Mouse (Mus musculus): ENCODE data around the gene Mcam. TPM values are rescaled to one million over a fixed set of nuclear protein-coding genes. Genes with fewer than 3 reads are reported as not detected.
"Not testable (repeated sequence)": the region's sequence is repeated elsewhere in the genome, so short reads cannot be mapped to it uniquely, and the experiment has no call there.

Gene Mcam
- polyA plus RNA-seq, 1 experiment from 2014 or later: 18.1 TPM

GRCm38 (mm10) chr9:44109360-44110095 lies 24.7 kb upstream of the Mcam start:
- Histone ChIP-seq H3K9ac (replicated peaks) (peak overlapping the region; percentile 44), H3K9me3 (no peaks in the 10 kb centered on the region), H3K4me1 (replicated peaks) (peaks cover 53% of the 10 kb centered on the region), H3K4me2 (peak overlapping the region; percentile 54), H3K27ac (peak overlapping the region; percentile 41; the same call in 1 of the 2 replicates), H3K4me3 (replicated peaks) (peak overlapping the region; percentile 24), H3K36me3 (peaks cover 48% of the 10 kb centered on the region), H3K27me3 (no peaks in the 10 kb centered on the region; the same call in 1 of the 2 replicates)
- ATAC-seq (ENCODE audit: insufficient number of reproducible peaks, insufficient read depth, low FRiP score, low TSS enrichment, low read depth): no peak
- 17% methylated on average over 9 of the region's 9 CpGs for WGBS

DNA sequence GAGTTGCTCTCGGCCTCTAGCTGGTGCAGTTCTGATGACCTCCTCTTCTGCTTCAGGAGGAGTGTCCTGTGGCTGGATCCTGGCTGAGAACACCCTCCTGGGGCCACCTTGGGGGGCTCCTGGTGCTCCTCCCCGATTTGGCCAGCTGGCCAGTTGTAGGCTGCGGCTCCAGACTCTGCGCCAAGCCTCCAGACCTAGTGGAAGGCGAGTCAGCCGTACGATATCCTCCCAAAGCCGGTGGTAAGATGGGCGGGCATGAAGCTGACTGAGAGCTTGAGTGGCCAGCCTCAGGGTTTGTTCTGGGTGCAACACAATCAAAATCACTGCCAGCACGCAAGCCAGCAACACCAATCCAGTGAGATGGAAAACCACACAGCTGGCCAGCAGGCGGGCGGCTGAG lies 22.4 kb upstream of the Mcam start:
- H3K36me3 ChIP-seq: peaks cover 27% of the 10 kb centered on the region
- not testable (repeated sequence) for H3K9me3 ChIP-seq; H3K27me3 ChIP-seq; H3K9ac ChIP-seq (replicated peaks); ATAC-seq (ENCODE audit: insufficient number of reproducible peaks, insufficient read depth, low FRiP score, low TSS enrichment, low read depth); H3K27ac ChIP-seq
- H3K4me3 ChIP-seq (replicated peaks): peak overlapping the region; percentile 82
- H3K4me2 ChIP-seq: peak overlapping the region; percentile 65
- peaks cover 47% of the 10 kb centered on the region for H3K4me1 ChIP-seq (replicated peaks)
- 71% methylated on average over 10 of the region's 12 CpGs for WGBS

GRCm38 (mm10) chr9:44113105-44113789 lies 21.0 kb upstream of the Mcam start, which contains the start of the genes Gm49380 and Rnf26:
Gm49380 (minus strand) TSS chr9:44113500.
Rnf26 (minus strand) TSS chr9:44113517.
- H3K4me3 ChIP-seq (replicated peaks): peak within 1 kb of the TSS; percentile 82
- peaks cover 34% of the 10 kb centered on the region for H3K4me1 ChIP-seq (replicated peaks)
- H3K27me3 ChIP-seq: no peaks in the 10 kb centered on the region
- no peaks in the 10 kb centered on the region for H3K9me3 ChIP-seq
- peak; percentile 92 for ATAC-seq (ENCODE audit: insufficient number of reproducible peaks, insufficient read depth, low FRiP score, low TSS enrichment, low read depth)
- H3K4me2 ChIP-seq: peak within 1 kb of the TSS; percentile 65
- WGBS: under 1% methylated on average over 51 of the region's 51 CpGs
- H3K27ac ChIP-seq: peak within 1 kb of the TSS; percentile 75
- peak within 1 kb of the TSS; percentile 88 for H3K9ac ChIP-seq (replicated peaks)
- peaks cover 14% of the 10 kb centered on the region for H3K36me3 ChIP-seq

GRCm38 (mm10) chr9:44114453-44114852 lies 19.8 kb upstream of the Mcam start:
- H3K4me1 ChIP-seq (replicated peaks): peaks cover 21% of the 10 kb centered on the region
- H3K4me3 ChIP-seq (replicated peaks): no peak overlapping the region
- no peak for ATAC-seq (ENCODE audit: insufficient number of reproducible peaks, insufficient read depth, low FRiP score, low TSS enrichment, low read depth)
- H3K9ac ChIP-seq (replicated peaks): no peak overlapping the region
- no peaks in the 10 kb centered on the region for H3K27me3 ChIP-seq
- no peak overlapping the region for H3K27ac ChIP-seq
- no peaks in the 10 kb centered on the region for H3K9me3 ChIP-seq
- no peak overlapping the region for H3K4me2 ChIP-seq
- 77% methylated on average over 2 of the region's 2 CpGs for WGBS
- peaks cover 7% of the 10 kb centered on the region; the same call in 1 of the 2 replicates for H3K36me3 ChIP-seq

DNA sequence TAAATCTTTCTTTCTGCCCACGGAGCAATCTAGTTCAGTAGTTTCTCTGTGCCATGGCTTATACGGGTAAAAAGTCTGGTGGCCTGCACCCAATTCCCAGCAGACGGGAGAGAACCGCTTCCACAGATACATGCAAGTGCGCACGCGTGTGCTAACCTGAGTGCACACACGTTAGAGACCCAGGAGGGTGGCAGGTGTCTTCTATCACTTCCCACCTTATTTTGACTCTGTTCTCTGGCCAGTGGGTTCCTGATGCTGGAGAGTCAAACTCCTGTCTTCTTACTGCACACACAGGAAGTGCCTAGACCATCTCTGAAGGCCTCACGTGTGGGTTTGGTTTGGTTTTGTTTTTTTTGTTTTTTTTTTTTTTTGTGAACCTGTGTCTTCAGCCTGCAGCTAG lies 18.7 kb upstream of the Mcam start:
- Histone ChIP-seq H3K4me3 (replicated peaks) (no peak overlapping the region), H3K36me3 (no peaks in the 10 kb centered on the region; the same call in 1 of the 2 replicates), H3K9ac (replicated peaks) (no peak overlapping the region), H3K27me3 (no peaks in the 10 kb centered on the region), H3K9me3 (no peaks in the 10 kb centered on the region), H3K4me1 (replicated peaks) (peaks cover 10% of the 10 kb centered on the region; the same call in 1 of the 2 replicates), H3K4me2 (no peak overlapping the region), H3K27ac (no peak overlapping the region)
- 89% methylated on average over 9 of the region's 9 CpGs for WGBS
- ATAC-seq (ENCODE audit: insufficient number of reproducible peaks, insufficient read depth, low FRiP score, low TSS enrichment, low read depth): no peak

DNA sequence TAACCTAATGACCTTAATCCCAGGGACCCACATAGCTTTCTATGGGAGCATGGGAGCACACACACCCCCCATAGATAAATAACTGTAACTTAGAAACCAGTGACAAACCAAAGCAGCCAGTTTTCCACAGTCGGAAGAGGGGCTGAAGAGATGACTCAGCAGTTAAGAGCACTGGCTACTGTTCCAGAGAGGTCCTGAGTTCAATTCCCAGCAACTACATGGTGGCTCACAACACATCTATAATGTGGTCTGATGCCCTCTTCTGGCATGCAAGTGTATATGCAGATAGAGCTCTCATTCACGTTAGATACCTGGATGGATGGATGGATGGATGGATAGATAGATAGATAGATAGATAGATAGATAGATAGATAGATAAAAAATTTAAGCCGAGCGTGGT lies 18.1 kb upstream of the Mcam start:
- no peaks in the 10 kb centered on the region for H3K27me3 ChIP-seq
- H3K9ac ChIP-seq (replicated peaks): no peak overlapping the region
- no peak overlapping the region for H3K4me3 ChIP-seq (replicated peaks)
- peaks cover 6% of the 10 kb centered on the region; the same call in 1 of the 2 replicates for H3K4me1 ChIP-seq (replicated peaks)
- H3K9me3 ChIP-seq: no peaks in the 10 kb centered on the region
- H3K36me3 ChIP-seq: no peaks in the 10 kb centered on the region
- H3K27ac ChIP-seq: no peak overlapping the region
- no peak overlapping the region for H3K4me2 ChIP-seq
- ATAC-seq (ENCODE audit: insufficient number of reproducible peaks, insufficient read depth, low FRiP score, low TSS enrichment, low read depth): no peak
- 89% methylated on average over 4 of the region's 4 CpGs for WGBS

- H3K27me3 ChIP-seq: no peaks in the 10 kb centered on the region
- no peak for ATAC-seq (ENCODE audit: insufficient number of reproducible peaks, insufficient read depth, low FRiP score, low TSS enrichment, low read depth)
- WGBS: 54% methylated on average over 5 of the region's 5 CpGs
These were observed 15.3 kb upstream of the Mcam start for GRCm38 (mm10) chr9:44119011-44119410.

DNA sequence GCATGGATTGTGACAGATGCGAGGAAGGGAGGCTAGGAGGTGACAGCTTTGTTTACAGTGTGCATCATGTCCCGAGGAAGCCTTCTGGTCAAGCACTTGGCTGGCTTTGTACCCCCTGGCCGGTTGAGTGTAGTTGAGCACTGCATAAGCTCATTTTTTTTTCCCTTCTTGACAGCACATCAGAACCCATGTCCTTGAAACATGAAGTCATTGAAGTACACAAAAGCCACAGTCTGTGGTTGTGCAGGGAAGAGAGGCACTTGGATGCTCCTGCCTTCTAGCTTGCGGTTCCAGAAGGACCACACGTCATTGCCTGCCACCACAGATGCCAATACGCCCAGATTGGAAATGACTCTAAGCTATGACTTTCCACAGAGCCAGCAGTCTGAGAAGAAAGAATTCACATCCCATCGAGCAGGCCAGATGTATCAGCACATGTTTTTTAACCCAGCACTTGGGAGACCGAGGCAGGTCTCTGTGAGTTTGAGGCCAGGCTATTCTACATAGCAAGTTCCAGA lies 14.3 kb upstream of the Mcam start:
- Histone ChIP-seq H3K4me3 (replicated peaks) (no peak overlapping the region), H3K36me3 (no peaks in the 10 kb centered on the region), H3K9me3 (no peaks in the 10 kb centered on the region), H3K4me2 (no peak overlapping the region), H3K9ac (replicated peaks) (no peak overlapping the region), H3K27me3 (no peaks in the 10 kb centered on the region), H3K27ac (no peak overlapping the region), H3K4me1 (replicated peaks) (no peaks in the 10 kb centered on the region)
- no peak for ATAC-seq (ENCODE audit: insufficient number of reproducible peaks, insufficient read depth, low FRiP score, low TSS enrichment, low read depth)
- WGBS: 78% methylated on average over 8 of the region's 8 CpGs

More at GRCm38 (mm10) chr9:44119011-44119410, 15.3 kb upstream of the Mcam start:
- Histone ChIP-seq H3K36me3 (no peaks in the 10 kb centered on the region), H3K9me3 (no peaks in the 10 kb centered on the region), H3K4me1 (replicated peaks) (no peaks in the 10 kb centered on the region), H3K4me3 (replicated peaks) (no peak overlapping the region), H3K9ac (replicated peaks) (no peak overlapping the region), H3K27ac (no peak overlapping the region), H3K4me2 (no peak overlapping the region)

DNA sequence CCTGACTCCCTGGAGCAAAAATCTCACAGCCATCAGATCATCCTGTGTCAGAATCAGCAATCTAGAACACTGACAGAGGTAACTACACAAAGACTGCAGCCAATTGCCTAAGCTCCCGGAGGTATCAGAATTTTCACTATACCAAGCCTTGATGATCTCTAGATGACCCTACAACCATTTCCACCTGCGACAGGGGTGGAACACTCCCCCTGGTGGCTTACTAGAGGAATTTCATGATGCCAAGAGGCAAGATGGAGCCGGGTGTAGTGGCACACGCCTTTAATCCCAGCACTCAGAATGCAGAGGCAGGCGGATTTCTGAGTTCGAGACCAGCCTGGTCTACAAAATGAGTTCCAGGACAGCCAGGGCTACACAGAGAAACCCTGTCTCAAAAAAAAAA lies 10.0 kb upstream of the Mcam start:
- H3K9me3 ChIP-seq: no peaks in the 10 kb centered on the region
- H3K36me3 ChIP-seq: no peaks in the 10 kb centered on the region
- H3K27me3 ChIP-seq: 0 out of 2 replicates have a peak, but pooled peaks cover 6% of the 10 kb centered on the region
- WGBS: 73% methylated on average over 6 of the region's 6 CpGs
- no peak overlapping the region for H3K4me2 ChIP-seq
- no peak for ATAC-seq (ENCODE audit: insufficient number of reproducible peaks, insufficient read depth, low FRiP score, low TSS enrichment, low read depth)
- H3K27ac ChIP-seq: no peak overlapping the region
- H3K9ac ChIP-seq (replicated peaks): no peak overlapping the region
- H3K4me1 ChIP-seq (replicated peaks): peaks cover 9% of the 10 kb centered on the region
- H3K4me3 ChIP-seq (replicated peaks): no peak overlapping the region

- no peak overlapping the region for H3K4me3 ChIP-seq (replicated peaks)
- ATAC-seq (ENCODE audit: insufficient number of reproducible peaks, insufficient read depth, low FRiP score, low TSS enrichment, low read depth): no peak
- H3K27me3 ChIP-seq: peaks cover 12% of the 10 kb centered on the region; the same call in 1 of the 2 replicates
- H3K9me3 ChIP-seq: no peaks in the 10 kb centered on the region
- no peaks in the 10 kb centered on the region for H3K36me3 ChIP-seq
- peaks cover 16% of the 10 kb centered on the region for H3K4me1 ChIP-seq (replicated peaks)
- H3K4me2 ChIP-seq: no peak overlapping the region
- 63% methylated on average over 5 of the region's 5 CpGs for WGBS
- no peak overlapping the region for H3K27ac ChIP-seq
- no peak overlapping the region for H3K9ac ChIP-seq (replicated peaks)
These were observed 9.2 kb upstream of the Mcam start for GRCm38 (mm10) chr9:44125026-44125425.
